Mouse (Mus musculus): ENCODE data around the gene D2hgdh. TPM values are rescaled to one million over a fixed set of nuclear protein-coding genes. Genes with fewer than 3 reads are reported as not detected.
"Not testable (repeated sequence)": the region's sequence is repeated elsewhere in the genome, so short reads cannot be mapped to it uniquely, and the experiment has no call there.

D2hgdh gene
- polyA plus RNA-seq, 1 experiment from 2014 or later = 12.5 TPM

GRCm38 (mm10) chr1:93836532-93836913 is 11.8 kb downstream of the D2hgdh start:
- H3K27ac ChIP-seq (ENCODE audit: low read depth, low read length) = no peak overlapping the region

GRCm38 (mm10) chr1:93837335-93837734 is 12.6 kb downstream of the D2hgdh start:
- no peaks in the 10 kb centered on the region for H3K27me3 ChIP-seq (ENCODE audit: control insufficient read depth, insufficient read depth, low read length)
- ATAC-seq (replicated peaks; ENCODE audit: low FRiP score) (no peak), DNase-seq (ENCODE audit: low spot score) (no peak)
- no peak overlapping the region for H3K27ac ChIP-seq (ENCODE audit: low read depth, low read length)
- no peaks in the 10 kb centered on the region for H3K9me3 ChIP-seq (ENCODE audit: control insufficient read depth, low read length)
- H3K4me1 ChIP-seq (replicated peaks; ENCODE audit: control insufficient read depth, insufficient read depth, low read length) = no peaks in the 10 kb centered on the region
- H3K36me3 ChIP-seq (ENCODE audit: control insufficient read depth, insufficient read depth, low read length) = no peaks in the 10 kb centered on the region
- no peak overlapping the region for H3K9ac ChIP-seq (ENCODE audit: low read length)
- no peak overlapping the region for H3K4me3 ChIP-seq (ENCODE audit: low read depth, low read length)
- no peak overlapping the region for H3K4me2 ChIP-seq (ENCODE audit: low read depth, low read length, severe bottlenecking)
- WGBS = 91% methylated on average over 6 of the region's 8 CpGs

More at GRCm38 (mm10) chr1:93836532-93836913, 11.8 kb downstream of the D2hgdh start:
- Histone ChIP-seq H3K9ac (ENCODE audit: low read length) (no peak overlapping the region), H3K27me3 (ENCODE audit: control insufficient read depth, insufficient read depth, low read length) (no peaks in the 10 kb centered on the region), H3K36me3 (ENCODE audit: control insufficient read depth, insufficient read depth, low read length) (no peaks in the 10 kb centered on the region), H3K4me2 (ENCODE audit: low read depth, low read length, severe bottlenecking) (no peak overlapping the region), H3K4me3 (ENCODE audit: low read depth, low read length) (no peak overlapping the region), H3K4me1 (replicated peaks; ENCODE audit: control insufficient read depth, insufficient read depth, low read length) (no peaks in the 10 kb centered on the region), H3K9me3 (ENCODE audit: control insufficient read depth, low read length) (no peaks in the 10 kb centered on the region)
- ATAC-seq (replicated peaks; ENCODE audit: low FRiP score) (no peak), DNase-seq (ENCODE audit: low spot score) (no peak)
- WGBS = 94% methylated on average over 2 of the region's 2 CpGs

- H3K36me3 ChIP-seq (ENCODE audit: control insufficient read depth, insufficient read depth, low read length); H3K9ac ChIP-seq (ENCODE audit: low read length); ATAC-seq (replicated peaks; ENCODE audit: low FRiP score); DNase-seq (ENCODE audit: low spot score); H3K27ac ChIP-seq (ENCODE audit: low read depth, low read length); H3K9me3 ChIP-seq (ENCODE audit: control insufficient read depth, low read length); H3K27me3 ChIP-seq (ENCODE audit: control insufficient read depth, insufficient read depth, low read length); H3K4me1 ChIP-seq (replicated peaks; ENCODE audit: control insufficient read depth, insufficient read depth, low read length); H3K4me2 ChIP-seq (ENCODE audit: low read depth, low read length, severe bottlenecking); H3K4me3 ChIP-seq (ENCODE audit: low read depth, low read length): not testable (repeated sequence)
- 90% methylated on average over 7 of the region's 8 CpGs for WGBS
Observed at GRCm38 (mm10) chr1:93838569-93838968, 13.9 kb downstream of the D2hgdh start.

- DNase-seq (ENCODE audit: low spot score); H3K9me3 ChIP-seq (ENCODE audit: control insufficient read depth, low read length); H3K27ac ChIP-seq (ENCODE audit: low read depth, low read length); H3K4me2 ChIP-seq (ENCODE audit: low read depth, low read length, severe bottlenecking); H3K4me1 ChIP-seq (replicated peaks; ENCODE audit: control insufficient read depth, insufficient read depth, low read length); H3K27me3 ChIP-seq (ENCODE audit: control insufficient read depth, insufficient read depth, low read length); H3K9ac ChIP-seq (ENCODE audit: low read length); H3K36me3 ChIP-seq (ENCODE audit: control insufficient read depth, insufficient read depth, low read length); H3K4me3 ChIP-seq (ENCODE audit: low read depth, low read length): not testable (repeated sequence)
- 77% methylated on average over 1 of the region's 3 CpGs for whole genome bisulfite sequencing
- peak; percentile 71; the same call in 1 of the 2 replicates for ATAC-seq (replicated peaks; ENCODE audit: low FRiP score)
Observed at GRCm38 (mm10) chr1:93845766-93846366, 21.2 kb downstream of the D2hgdh start.

- H3K4me3 ChIP-seq (ENCODE audit: low read depth, low read length); H3K9me3 ChIP-seq (ENCODE audit: control insufficient read depth, low read length); H3K27me3 ChIP-seq (ENCODE audit: control insufficient read depth, insufficient read depth, low read length); H3K9ac ChIP-seq (ENCODE audit: low read length); ATAC-seq (replicated peaks; ENCODE audit: low FRiP score); H3K36me3 ChIP-seq (ENCODE audit: control insufficient read depth, insufficient read depth, low read length); H3K27ac ChIP-seq (ENCODE audit: low read depth, low read length); DNase-seq (ENCODE audit: low spot score); H3K4me2 ChIP-seq (ENCODE audit: low read depth, low read length, severe bottlenecking); H3K4me1 ChIP-seq (replicated peaks; ENCODE audit: control insufficient read depth, insufficient read depth, low read length): not testable (repeated sequence)
- WGBS = 85% methylated on average over 4 of the region's 4 CpGs
Observed at GRCm38 (mm10) chr1:93855790-93856189, 31.1 kb downstream of the D2hgdh start.

- DNase-seq (ENCODE audit: low spot score) = no peak
- Histone ChIP-seq H3K36me3 (ENCODE audit: control insufficient read depth, insufficient read depth, low read length) (no peaks in the 10 kb centered on the region), H3K4me2 (ENCODE audit: low read depth, low read length, severe bottlenecking) (no peak overlapping the region), H3K27ac (ENCODE audit: low read depth, low read length) (no peak overlapping the region), H3K9me3 (ENCODE audit: control insufficient read depth, low read length) (no peaks in the 10 kb centered on the region), H3K4me3 (ENCODE audit: low read depth, low read length) (no peak overlapping the region), H3K9ac (ENCODE audit: low read length) (no peak overlapping the region), H3K27me3 (ENCODE audit: control insufficient read depth, insufficient read depth, low read length) (no peaks in the 10 kb centered on the region), H3K4me1 (replicated peaks; ENCODE audit: control insufficient read depth, insufficient read depth, low read length) (no peaks in the 10 kb centered on the region)
- ATAC-seq (replicated peaks; ENCODE audit: low FRiP score) = no peak
- 93% methylated on average over 6 of the region's 6 CpGs for WGBS
Observed at GRCm38 (mm10) chr1:93857370-93857769, 32.7 kb downstream of the D2hgdh start.

GRCm38 (mm10) chr1:93857991-93858390 is 33.3 kb downstream of the D2hgdh start:
- no peaks in the 10 kb centered on the region for H3K27me3 ChIP-seq (ENCODE audit: control insufficient read depth, insufficient read depth, low read length)
- H3K4me1 ChIP-seq (replicated peaks; ENCODE audit: control insufficient read depth, insufficient read depth, low read length) = no peaks in the 10 kb centered on the region
- WGBS = 91% methylated on average over 3 of the region's 3 CpGs
- H3K9ac ChIP-seq (ENCODE audit: low read length) = no peak overlapping the region
- H3K9me3 ChIP-seq (ENCODE audit: control insufficient read depth, low read length) = no peaks in the 10 kb centered on the region
- H3K36me3 ChIP-seq (ENCODE audit: control insufficient read depth, insufficient read depth, low read length) = no peaks in the 10 kb centered on the region
- no peak overlapping the region for H3K27ac ChIP-seq (ENCODE audit: low read depth, low read length)
- H3K4me3 ChIP-seq (ENCODE audit: low read depth, low read length) = no peak overlapping the region
- H3K4me2 ChIP-seq (ENCODE audit: low read depth, low read length, severe bottlenecking) = no peak overlapping the region
- ATAC-seq (replicated peaks; ENCODE audit: low FRiP score) (no peak), DNase-seq (ENCODE audit: low spot score) (no peak)

GRCm38 (mm10) chr1:93859619-93860018 is 34.9 kb downstream of the D2hgdh start:
- Histone ChIP-seq H3K4me1 (replicated peaks; ENCODE audit: control insufficient read depth, insufficient read depth, low read length) (no peaks in the 10 kb centered on the region), H3K9ac (ENCODE audit: low read length) (no peak overlapping the region), H3K27ac (ENCODE audit: low read depth, low read length) (no peak overlapping the region), H3K36me3 (ENCODE audit: control insufficient read depth, insufficient read depth, low read length) (no peaks in the 10 kb centered on the region), H3K4me2 (ENCODE audit: low read depth, low read length, severe bottlenecking) (no peak overlapping the region), H3K4me3 (ENCODE audit: low read depth, low read length) (no peak overlapping the region), H3K9me3 (ENCODE audit: control insufficient read depth, low read length) (no peaks in the 10 kb centered on the region), H3K27me3 (ENCODE audit: control insufficient read depth, insufficient read depth, low read length) (no peaks in the 10 kb centered on the region)
- ATAC-seq (replicated peaks; ENCODE audit: low FRiP score) (no peak), DNase-seq (ENCODE audit: low spot score) (no peak)

GRCm38 (mm10) chr1:93861048-93861447 is 36.3 kb downstream of the D2hgdh start, which contains the start of gene Gal3st2:
TSS of gene Gal3st2 (plus strand) at chr1:93861306.
- not testable (repeated sequence) for ATAC-seq (replicated peaks; ENCODE audit: low FRiP score)

More at GRCm38 (mm10) chr1:93861048-93861447, 36.3 kb downstream of the D2hgdh start, which contains the start of gene Gal3st2:
- H3K4me1 ChIP-seq (replicated peaks; ENCODE audit: control insufficient read depth, insufficient read depth, low read length); H3K4me3 ChIP-seq (ENCODE audit: low read depth, low read length); H3K27me3 ChIP-seq (ENCODE audit: control insufficient read depth, insufficient read depth, low read length); H3K9me3 ChIP-seq (ENCODE audit: control insufficient read depth, low read length); H3K9ac ChIP-seq (ENCODE audit: low read length); H3K36me3 ChIP-seq (ENCODE audit: control insufficient read depth, insufficient read depth, low read length); H3K4me2 ChIP-seq (ENCODE audit: low read depth, low read length, severe bottlenecking); H3K27ac ChIP-seq (ENCODE audit: low read depth, low read length): not testable (repeated sequence)
- WGBS = 79% methylated on average over 2 of the region's 2 CpGs
- peak; percentile 15 for DNase-seq (ENCODE audit: low spot score)
